Mouse (Mus musculus) ovary, adult 10 weeks (tissue): ENCODE measurements around the gene Krt42. TPM values are rescaled to one million over a fixed set of nuclear protein-coding genes. Genes with fewer than 3 reads are reported as not detected.

ENCODE experiments used
- polyA plus RNA-seq: library from polyadenylated mRNA; stranded (reverse); fragments of 350-450 nt; fragmentation: Illumina TruSeq; extraction: RNeasy Lipid Tissue Mini Kit (QIAGEN cat#74804); gene quantifications from one replicate; pipeline ENCODE4 v1.2.3, GENCODE M21; 2014

Krt42 gene
- not detected for polyA plus RNA-seq

GRCm38 (mm10) chr11:100269821-100270332 is at the start of gene Krt42:
Krt42 (minus strand) TSS chr11:100269871.

DNA sequence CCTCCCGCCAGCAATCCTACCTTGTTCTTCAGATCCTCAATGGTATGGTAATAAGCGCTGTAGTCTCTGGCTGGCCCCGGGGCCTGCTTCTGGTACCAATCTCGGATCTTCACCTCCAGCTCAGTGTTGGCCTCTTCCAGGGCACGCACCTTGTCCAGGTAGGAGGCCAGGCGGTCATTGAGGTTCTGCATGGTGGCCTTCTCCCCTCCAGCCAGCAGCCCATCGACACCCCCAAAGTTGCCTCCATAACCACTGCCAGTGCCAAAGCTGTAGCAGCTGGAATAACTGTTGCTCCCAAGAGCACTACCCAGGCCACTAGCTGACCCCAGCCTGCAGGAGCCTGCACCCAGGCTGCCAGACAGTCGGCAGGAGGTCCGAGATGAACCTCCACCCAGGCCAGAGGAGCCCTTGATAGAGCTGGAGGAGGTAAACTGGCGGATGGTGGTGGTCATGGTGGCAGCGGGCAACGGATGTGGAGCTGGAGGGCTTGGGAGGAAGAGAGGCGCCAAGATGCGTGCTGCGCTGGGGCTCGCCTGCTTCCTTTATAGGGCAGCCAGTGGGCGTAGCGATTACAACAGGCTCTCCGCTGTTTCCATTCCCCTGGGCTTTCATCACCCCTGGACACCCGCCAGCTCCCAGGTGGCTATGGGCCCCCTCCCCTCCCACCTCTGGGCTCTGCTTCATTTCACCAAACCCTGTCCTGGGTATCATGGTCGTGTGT is 9.0 kb downstream of the Krt42 start, which contains the start of gene Krt17:
TSS of gene Krt17 (minus strand) at position 516 of the 721 bp plus-strand sequence.

GRCm38 (mm10) chr11:100248852-100249465 is 20.7 kb downstream of the Krt42 start, which contains the start of gene Krt16:
Krt16 (minus strand) TSS chr11:100248902.

Other genes with a start within 250 kb of the Krt42 start
- gene Krt33b, start 240.0 kb downstream of the Krt42 start, polyA plus RNA-seq = not detected
- gene Krt34, start 228.3 kb downstream of the Krt42 start, polyA plus RNA-seq = not detected
- gene Krt31, start 219.3 kb downstream of the Krt42 start, polyA plus RNA-seq = not detected
- not detected for gene Krt32, start 181.6 kb downstream of the Krt42 start, polyA plus RNA-seq
- gene Krt35, start 173.6 kb downstream of the Krt42 start, polyA plus RNA-seq = not detected
- gene Krt36, start 164.2 kb downstream of the Krt42 start, polyA plus RNA-seq = not detected
- gene Krt13, start 148.3 kb downstream of the Krt42 start, polyA plus RNA-seq = not detected
- not detected for gene Krt15, start 133.9 kb downstream of the Krt42 start, polyA plus RNA-seq
- gene Krt19, start 121.2 kb downstream of the Krt42 start, polyA plus RNA-seq = 5.7 TPM
- gene Krt9, start 76.6 kb downstream of the Krt42 start, polyA plus RNA-seq = not detected
- gene Krt14, start 62.3 kb downstream of the Krt42 start, polyA plus RNA-seq = not detected
- not detected for gene Krt16, start 21.0 kb downstream of the Krt42 start, polyA plus RNA-seq
- not detected for gene Krt17, start 8.8 kb downstream of the Krt42 start, polyA plus RNA-seq
- gene Eif1, start 50.0 kb upstream of the Krt42 start, polyA plus RNA-seq = 1,574 TPM
- gene Gast, start 64.5 kb upstream of the Krt42 start, polyA plus RNA-seq = not detected
- gene Hap1, start 86.3 kb upstream of the Krt42 start, polyA plus RNA-seq = 0.48 TPM
- gene Jup, start 127.9 kb upstream of the Krt42 start, polyA plus RNA-seq = 1.7 TPM
- 5.7 TPM for gene P3h4, start 145.0 kb upstream of the Krt42 start, polyA plus RNA-seq
- 6.8 TPM for gene Fkbp10, start 145.8 kb upstream of the Krt42 start, polyA plus RNA-seq
- 46.1 TPM for gene Nt5c3b, start 171.9 kb upstream of the Krt42 start, polyA plus RNA-seq
- 0.46 TPM for gene Klhl10, start 172.0 kb upstream of the Krt42 start, polyA plus RNA-seq
- 43.0 TPM for gene Klhl11, start 202.9 kb upstream of the Krt42 start, polyA plus RNA-seq